Comparison of ENCODE assay signal across 33 mouse cellular contexts in the genomic region with DNA sequence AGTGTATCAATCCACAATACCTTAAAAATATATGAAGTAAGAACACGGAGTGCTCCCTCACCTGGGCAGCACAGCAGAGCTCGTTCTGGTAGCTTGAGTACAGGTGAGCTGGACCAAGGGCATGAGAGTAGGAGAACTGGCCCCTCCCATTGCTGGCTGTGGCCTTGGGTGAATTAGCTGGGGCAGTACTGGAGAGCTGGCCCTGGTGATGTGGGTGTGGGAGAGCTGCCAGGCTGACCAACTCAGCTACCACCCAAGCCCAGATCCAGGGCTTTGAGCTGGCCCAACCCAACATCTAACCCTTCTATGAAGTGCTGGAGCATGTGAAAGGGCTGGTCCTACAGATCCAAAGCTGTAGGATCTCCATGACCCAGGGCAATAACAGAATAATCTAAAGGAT. TPM values are rescaled to one million over a fixed set of nuclear protein-coding genes. Genes with fewer than 3 reads are reported as not detected.
DNase-seq lines count a peak whose midpoint lies in the region; ATAC-seq lines count a peak whose summit lies in the region.
"Had no signal": no experiment of that assay in that cellular context is flagged by ENCODE, and none has a peak within 500 bp of the region (broad histone marks: within the 10 kb centered on the region; RNA-seq: fewer than 3 reads in every experiment).

No protein-coding gene starts in this region.

- peak; percentile 24 for DNase-seq in kidney, adult 18-20 months
- DNase-seq in Muller cell, postnatal 12 days (ENCODE audit: inconsistent ontology term) = peak; percentile 16
- DNase-seq in adrenal gland, postnatal 10 days = peak; percentile 37
- peak; percentile 32 to 71 for DNase-seq in kidney, postnatal 25 days
- DNase-seq in cerebellum, adult 11 months = no peak
- DNase-seq in cerebellum, adult 11-12 months = no peak
- DNase-seq: cerebellum, adult 18-20 months; cerebellum, postnatal 10 days; gastrocnemius, adult 2 months; gastrocnemius, postnatal 36 days; heart, adult 2 months; heart, postnatal 10 days; liver, embryonic 13.5 days; lung, adult 18-20 months; lung, postnatal 4 days; right cerebral cortex, adult 18-20 months; spleen, adult 18-20 months; thymus, postnatal 14 days had no signal

- H3K9me3 ChIP-seq in kidney, embryonic 14.5 days (ENCODE audit: control insufficient read depth, low read length) = no peaks in the 10 kb centered on the region
- H3K9me3 ChIP-seq: embryonic facial prominence, embryonic 13.5 days; heart, embryonic 13.5 days; hindbrain, embryonic 10.5 days; hindbrain, embryonic 15.5 days; limb, embryonic 13.5 days; liver, embryonic 13.5 days; midbrain, embryonic 12.5 days; neural tube, embryonic 12.5 days had no signal

- no peaks in the 10 kb centered on the region for H3K4me1 ChIP-seq in kidney, embryonic 14.5 days (ENCODE audit: control insufficient read depth, insufficient read depth, low read length)
- H3K4me1 ChIP-seq: embryonic facial prominence, embryonic 13.5 days; heart, embryonic 13.5 days; hindbrain, embryonic 10.5 days; hindbrain, embryonic 15.5 days; limb, embryonic 13.5 days; megakaryocyte, embryonic 14.5 days; midbrain, embryonic 12.5 days; neural tube, embryonic 12.5 days had no signal

- 82% methylated on average over 2 of the region's 2 CpGs for WGBS in kidney, embryonic 14.5 days

- no peak for ATAC-seq in kidney, embryonic 14.5 days (ENCODE audit: low FRiP score, low TSS enrichment)
- ATAC-seq: activated CD4-positive, CD25-positive, alpha-beta regulatory T cell, adult 4 months; CD4-positive, CD25-positive, alpha-beta regulatory T cell, adult 4 months; forebrain, embryonic 16.5 days; lung, postnatal 0 days had no signal

- H3K4me3 ChIP-seq in kidney, embryonic 14.5 days (ENCODE audit: low read length) = no peak overlapping the region
- H3K4me3 ChIP-seq: embryonic facial prominence, embryonic 13.5 days; gastrocnemius, adult 2 months; heart, adult 2 months; heart, embryonic 13.5 days; hindbrain, embryonic 10.5 days; hindbrain, embryonic 15.5 days; limb, embryonic 13.5 days; liver, embryonic 13.5 days; megakaryocyte, embryonic 14.5 days; midbrain, embryonic 12.5 days; myocyte; neural tube, embryonic 12.5 days had no signal

- H3K9ac ChIP-seq in kidney, embryonic 14.5 days (ENCODE audit: low read depth, low read length) = no peak overlapping the region
- H3K9ac ChIP-seq: embryonic facial prominence, embryonic 13.5 days; heart, embryonic 13.5 days; hindbrain, embryonic 15.5 days; limb, embryonic 13.5 days; liver, embryonic 13.5 days; midbrain, embryonic 12.5 days; neural tube, embryonic 12.5 days had no signal

- H3K27me3 ChIP-seq in kidney, embryonic 14.5 days (ENCODE audit: control insufficient read depth, insufficient read depth, low read length) = no peaks in the 10 kb centered on the region
- H3K27me3 ChIP-seq: embryonic facial prominence, embryonic 13.5 days; hindbrain, embryonic 15.5 days; limb, embryonic 13.5 days; midbrain, embryonic 12.5 days; neural tube, embryonic 12.5 days had no signal

- no peak overlapping the region for H3K4me2 ChIP-seq in kidney, embryonic 14.5 days (replicated peaks; ENCODE audit: low read depth, low read length)
- H3K4me2 ChIP-seq: embryonic facial prominence, embryonic 13.5 days; heart, embryonic 13.5 days; hindbrain, embryonic 15.5 days; limb, embryonic 13.5 days; liver, embryonic 13.5 days; midbrain, embryonic 12.5 days; neural tube, embryonic 12.5 days had no signal

- no peak overlapping the region for H3K27ac ChIP-seq in kidney, embryonic 14.5 days (ENCODE audit: low read depth, low read length)
- H3K27ac ChIP-seq: embryonic facial prominence, embryonic 13.5 days; gastrocnemius, adult 2 months; heart, adult 2 months; heart, embryonic 13.5 days; hindbrain, embryonic 10.5 days; hindbrain, embryonic 15.5 days; limb, embryonic 13.5 days; liver, embryonic 13.5 days; midbrain, embryonic 12.5 days; neural tube, embryonic 12.5 days had no signal

- H3K36me3 ChIP-seq in kidney, embryonic 14.5 days (ENCODE audit: control insufficient read depth, insufficient read depth, low read length) = no peaks in the 10 kb centered on the region
- H3K36me3 ChIP-seq: embryonic facial prominence, embryonic 13.5 days; heart, embryonic 13.5 days; hindbrain, embryonic 10.5 days; hindbrain, embryonic 15.5 days; limb, embryonic 13.5 days; liver, embryonic 13.5 days; midbrain, embryonic 12.5 days; neural tube, embryonic 12.5 days had no signal

RNA-seq across cellular contexts. Expression of gene Kbtbd12, which starts 23.9 kb away (rescaled TPM):
- polyA plus RNA-seq in kidney, embryonic 14.5 days (2014; fragmentation: Nextera tagmentation; extraction: Ambion mirVana) = 0.24 TPM in 1 of 2 replicates, not detected in the other
- total RNA-seq in adrenal gland, postnatal 10 days (2021) = 1 to 10 TPM in 1 of 2 experiments, under 1 TPM in 1; 0.99 to 3.5 TPM
- polyA plus RNA-seq: activated CD4-positive, CD25-positive, alpha-beta regulatory T cell, adult 4 months; CD4-positive, CD25-positive, alpha-beta regulatory T cell, adult 4 months; forebrain, embryonic 11.5 days; hindbrain, embryonic 10.5 days; midbrain, embryonic 12.5 days; neural tube, embryonic 12.5 days had no signal

Comparison
In these comparisons a context has a peak if more than half of its experiments do, and no peak if none do; other contexts are left out.
1. DNase-seq: peak in kidney, adult 18-20 months (single experiment), Muller cell, postnatal 12 days (single experiment), adrenal gland, postnatal 10 days (single experiment) and kidney, postnatal 25 days (2 of 2); none in cerebellum, adult 11 months (single experiment) and cerebellum, adult 11-12 months (single experiment).